Mouse (Mus musculus) liver, embryonic 16.5 days (tissue): ENCODE measurements around the gene Rai14. TPM values are rescaled to one million over a fixed set of nuclear protein-coding genes. Genes with fewer than 3 reads are reported as not detected.

Experiments used
- ATAC-seq: fragments of 200-750 bp; cut with Nextera tagmentation; 2 replicates; pipeline ENCODE4 v1.8.0; 2017; ENCODE audit warnings: low read depth, mild to moderate bottlenecking, moderate number of reproducible peaks, moderate library complexity
- H3K27ac ChIP-seq: fragments of 300-500 bp; sonication (generic); 2 replicates; pipeline ENCODE4 v1.5.1; 2014; ENCODE audit warnings: mild to moderate bottlenecking, low read length
- H3K27me3 ChIP-seq: fragments of 300-500 bp; sonication (generic); 2 replicates; pipeline ENCODE4 v1.6.1; 2014; ENCODE audit warnings: low read depth, low read length, mixed read lengths; ENCODE audit not compliant: control insufficient read depth, insufficient read depth
- H3K36me3 ChIP-seq: fragments of 300-500 bp; sonication (generic); 2 replicates; pipeline ENCODE4 v1.6.1; 2014; ENCODE audit warnings: mild to moderate bottlenecking; ENCODE audit not compliant: control insufficient read depth, insufficient read depth
- H3K4me1 ChIP-seq: fragments of 300-500 bp; sonication (generic); 2 replicates; pipeline ENCODE4 v1.6.1; 2014; ENCODE audit warnings: low read depth, low read length, mixed read lengths; ENCODE audit not compliant: control insufficient read depth
- H3K4me2 ChIP-seq: fragments of 300-500 bp; sonication (generic); 2 replicates; pipeline ENCODE4 v1.6.1; 2014; ENCODE audit warnings: low read depth, low read length, mixed read lengths
- H3K4me3 ChIP-seq: fragments of 300-500 bp; sonication (generic); 2 replicates; pipeline ENCODE4 v1.5.1; 2014; ENCODE audit warnings: low read depth, mild to moderate bottlenecking, low read length
- H3K9ac ChIP-seq: fragments of 300-500 bp; sonication (generic); 2 replicates; pipeline ENCODE4 v1.6.1; 2014; ENCODE audit warnings: low read depth, low read length
- H3K9me3 ChIP-seq: fragments of 300-500 bp; sonication (generic); replicated peaks from 2 replicates; pipeline ENCODE4 v1.6.1; 2016; ENCODE audit warnings: low read length; ENCODE audit not compliant: control insufficient read depth
- WGBS: fragments of 180-500 bp; shearing (Covaris S2); extraction: QIAGEN DNeasy Blood & Tissue Kit; methylation state at CpG from one replicate; pipeline ENCODE4 v1.1.7; 2014; ENCODE audit not compliant: insufficient replicate concordance; 5-methylcytosine and 5-hydroxymethylcytosine counted together
- polyA plus RNA-seq: library from polyadenylated mRNA; unstranded; fragments of >200 nt; fragmentation: Nextera tagmentation; extraction: Ambion mirVana; gene quantifications from 2 replicates; pipeline ENCODE4 v1.2.1, GENCODE M21; 2015

Gene Rai14
- polyA plus RNA-seq, 1 experiment from 2014 or later: 6.2 TPM

DNA sequence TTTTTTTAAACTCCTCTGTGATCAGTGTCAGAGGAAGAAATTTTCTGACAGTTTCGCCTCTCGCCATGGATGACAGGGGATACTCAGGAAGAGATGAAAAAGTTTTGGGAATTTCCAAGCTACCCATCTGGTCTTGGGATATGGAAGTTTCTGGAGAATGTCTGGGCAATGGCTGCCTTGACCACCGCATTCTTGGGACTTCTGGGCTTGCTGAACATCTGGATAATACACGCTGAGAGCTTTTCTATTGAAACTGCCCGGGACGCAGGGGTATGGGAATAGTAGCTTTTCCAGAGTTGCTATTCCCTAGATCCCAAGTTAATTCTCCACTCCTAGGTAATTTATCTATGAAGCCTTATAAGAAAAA lies 85.5 kb downstream of the Rai14 start:
- no peak overlapping the region for H3K4me3 ChIP-seq
- no peaks in the 10 kb centered on the region for H3K27me3 ChIP-seq
- H3K4me1 ChIP-seq: no peaks in the 10 kb centered on the region; the same call in none of the 2 replicates
- WGBS: 75% methylated on average over 6 of the region's 6 CpGs
- no peak overlapping the region for H3K27ac ChIP-seq
- no peaks in the 10 kb centered on the region for H3K36me3 ChIP-seq
- H3K9ac ChIP-seq: no peak overlapping the region
- H3K9me3 ChIP-seq: no peaks in the 10 kb centered on the region
- no peak overlapping the region for H3K4me2 ChIP-seq
- no peak for ATAC-seq

DNA sequence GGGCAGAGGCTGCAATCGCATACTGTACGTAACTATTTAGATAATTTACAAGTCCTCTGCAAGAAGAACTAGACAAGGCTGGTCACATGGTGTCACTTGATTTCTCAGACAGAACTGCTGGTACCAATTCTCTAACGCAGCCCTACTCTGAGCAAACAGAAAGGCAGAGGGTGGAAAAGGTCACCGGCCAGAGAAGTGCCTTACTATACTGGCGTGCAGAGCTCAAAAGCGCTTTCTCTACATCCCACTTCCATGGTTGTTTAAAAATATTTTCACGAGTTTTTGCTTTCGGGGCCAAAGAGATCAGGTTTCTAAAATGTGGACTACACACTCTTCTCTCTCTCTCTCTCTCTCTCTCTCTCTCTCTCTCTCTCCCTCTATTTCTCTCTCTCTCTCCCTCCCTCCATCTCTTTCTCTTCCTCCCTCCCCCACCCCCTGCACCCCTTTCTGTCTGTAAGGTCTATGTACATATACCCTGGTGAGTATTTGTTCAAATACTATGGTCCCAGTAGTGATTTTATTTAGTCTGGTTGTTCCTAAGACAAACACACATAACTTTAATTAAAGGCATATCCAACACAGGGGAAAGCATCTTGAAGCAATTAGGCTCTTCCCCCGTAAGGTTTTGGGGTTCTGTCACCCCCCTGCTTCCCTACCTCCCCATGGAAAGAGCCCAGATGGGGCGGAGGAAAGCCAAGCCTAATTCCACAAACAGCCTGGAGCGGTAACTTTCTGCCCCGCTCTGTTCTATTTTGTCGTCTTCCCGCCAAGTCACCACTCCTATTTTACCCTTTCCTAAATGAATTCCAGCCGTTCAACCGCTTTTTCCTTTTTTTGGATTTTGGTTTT lies 86.1 kb downstream of the Rai14 start:
- no peak overlapping the region for H3K9ac ChIP-seq
- no peak overlapping the region for H3K4me2 ChIP-seq
- peak; percentile 60 for ATAC-seq
- H3K4me3 ChIP-seq: no peak overlapping the region
- peak overlapping the region; percentile 39; the same call in 1 of the 2 replicates for H3K27ac ChIP-seq
- H3K27me3 ChIP-seq: no peaks in the 10 kb centered on the region
- H3K4me1 ChIP-seq: no peaks in the 10 kb centered on the region; the same call in none of the 2 replicates
- whole genome bisulfite sequencing: 65% methylated on average over 16 of the region's 16 CpGs
- no peaks in the 10 kb centered on the region for H3K9me3 ChIP-seq
- no peaks in the 10 kb centered on the region for H3K36me3 ChIP-seq

DNA sequence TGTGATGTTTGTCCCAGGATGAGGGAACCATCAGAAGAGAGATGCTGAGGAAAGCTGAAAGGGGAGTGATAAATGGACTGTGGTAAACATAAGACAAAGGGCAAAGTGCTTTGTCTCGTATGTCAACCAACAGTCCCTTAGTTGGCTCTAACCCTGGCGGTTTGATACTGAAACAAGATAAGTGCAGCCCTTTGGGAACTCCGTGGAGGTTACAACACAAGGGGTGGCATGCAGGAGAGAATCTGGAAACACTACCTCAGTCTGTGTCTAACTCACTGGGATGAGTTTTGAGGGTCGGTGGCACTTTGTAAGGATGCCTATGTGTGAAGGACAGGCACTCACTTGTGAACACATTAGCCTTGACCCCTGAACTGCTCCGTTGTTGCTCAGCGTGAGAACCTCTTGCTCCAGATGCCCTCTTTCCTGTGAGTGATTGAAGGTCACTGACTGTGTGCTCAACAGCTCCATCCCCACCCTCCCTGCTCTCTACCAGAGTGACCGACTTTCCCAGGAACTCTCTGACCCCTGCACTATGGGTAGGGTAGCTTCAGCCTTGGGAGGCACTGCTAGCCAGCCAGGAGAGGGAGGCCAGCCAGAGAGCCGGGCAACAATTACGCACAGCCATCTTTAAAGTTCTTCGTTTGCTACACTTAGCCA lies 90.7 kb downstream of the Rai14 start:
- Histone ChIP-seq H3K27ac (peak overlapping the region; percentile 51), H3K9ac (no peak overlapping the region), H3K4me1 (no peaks in the 10 kb centered on the region; the same call in none of the 2 replicates), H3K9me3 (no peaks in the 10 kb centered on the region), H3K36me3 (peaks cover under 1% of the 10 kb centered on the region), H3K4me3 (no peak overlapping the region), H3K27me3 (no peaks in the 10 kb centered on the region), H3K4me2 (no peak overlapping the region)
- ATAC-seq: peak; percentile 87
- WGBS: 49% methylated on average over 10 of the region's 10 CpGs

DNA sequence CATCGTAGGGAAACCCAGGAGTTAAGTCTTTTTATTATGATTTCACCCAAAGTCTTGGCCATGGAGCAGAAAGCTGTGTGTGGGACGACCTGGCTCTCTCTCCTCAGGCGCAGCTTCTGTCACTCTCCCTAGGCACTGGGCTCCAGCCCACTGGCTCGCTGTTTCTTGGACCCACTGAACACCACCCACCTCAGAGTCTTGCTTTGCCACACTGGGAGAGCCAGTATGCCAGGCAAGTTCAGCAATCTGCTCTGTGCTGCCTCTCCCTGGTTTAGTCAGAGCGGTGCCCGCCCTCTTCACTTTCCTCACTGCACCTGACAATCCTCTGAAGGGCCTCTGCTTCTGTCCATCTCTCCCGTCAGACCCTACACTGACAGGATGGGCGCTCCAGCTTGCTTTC lies 93.2 kb downstream of the Rai14 start:
- H3K9me3 ChIP-seq: no peaks in the 10 kb centered on the region
- peaks cover 5% of the 10 kb centered on the region for H3K36me3 ChIP-seq
- no peak overlapping the region for H3K4me3 ChIP-seq
- no peak overlapping the region for H3K4me2 ChIP-seq
- H3K27me3 ChIP-seq: no peaks in the 10 kb centered on the region
- 74% methylated on average over 8 of the region's 8 CpGs for WGBS
- H3K9ac ChIP-seq: no peak overlapping the region
- H3K4me1 ChIP-seq: no peaks in the 10 kb centered on the region
- no peak overlapping the region for H3K27ac ChIP-seq
- no peak for ATAC-seq

DNA sequence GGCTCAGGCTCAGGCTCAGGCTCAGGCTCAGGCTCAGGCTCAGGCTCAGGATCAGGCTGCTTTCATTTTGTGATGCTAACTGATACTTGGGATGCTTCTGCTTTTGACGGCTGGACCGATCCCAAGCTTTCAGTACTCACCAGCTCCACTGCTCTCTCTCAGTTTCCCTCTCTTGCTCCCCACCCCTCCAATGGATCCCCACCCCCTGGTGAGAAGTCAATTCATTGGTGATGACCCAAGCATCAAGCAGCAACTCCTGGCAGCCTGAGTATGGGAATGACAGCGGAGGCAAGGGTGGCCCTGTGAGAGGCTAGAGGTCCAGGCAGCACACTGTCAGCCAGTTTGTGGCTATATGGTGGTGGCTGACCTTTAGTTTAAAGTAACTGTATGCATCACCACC lies 94.7 kb downstream of the Rai14 start:
- Histone ChIP-seq H3K27ac (no peak overlapping the region), H3K27me3 (no peaks in the 10 kb centered on the region), H3K9ac (no peak overlapping the region), H3K9me3 (no peaks in the 10 kb centered on the region), H3K4me3 (no peak overlapping the region), H3K4me1 (no peaks in the 10 kb centered on the region), H3K4me2 (no peak overlapping the region), H3K36me3 (peaks cover 5% of the 10 kb centered on the region)
- ATAC-seq: no peak
- 70% methylated on average over 3 of the region's 3 CpGs for WGBS

DNA sequence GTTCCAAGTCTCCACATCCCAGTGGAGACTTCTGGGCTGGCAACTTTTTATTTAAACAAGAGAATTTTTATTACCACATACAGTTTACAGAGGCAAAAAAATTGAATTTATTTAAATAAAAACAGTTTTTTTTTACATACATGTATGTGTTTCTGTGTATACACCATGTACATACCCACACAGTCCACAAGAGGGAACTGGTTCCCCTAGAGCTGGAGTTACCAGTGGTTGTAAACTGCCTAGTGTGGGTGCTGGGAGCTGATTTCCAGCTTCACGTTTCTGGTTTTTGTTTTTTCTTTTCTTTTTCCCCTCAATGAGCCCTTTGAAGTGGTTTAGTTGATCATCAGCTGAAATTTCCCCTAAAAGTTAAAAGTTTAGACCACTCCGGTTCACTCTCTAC lies 96.1 kb downstream of the Rai14 start:
- ATAC-seq: no peak
- 67% methylated on average over 2 of the region's 2 CpGs for WGBS
- Histone ChIP-seq H3K9ac (no peak overlapping the region), H3K27ac (no peak overlapping the region), H3K27me3 (no peaks in the 10 kb centered on the region), H3K4me2 (no peak overlapping the region), H3K4me1 (no peaks in the 10 kb centered on the region), H3K4me3 (no peak overlapping the region), H3K9me3 (no peaks in the 10 kb centered on the region), H3K36me3 (peaks cover 5% of the 10 kb centered on the region)

DNA sequence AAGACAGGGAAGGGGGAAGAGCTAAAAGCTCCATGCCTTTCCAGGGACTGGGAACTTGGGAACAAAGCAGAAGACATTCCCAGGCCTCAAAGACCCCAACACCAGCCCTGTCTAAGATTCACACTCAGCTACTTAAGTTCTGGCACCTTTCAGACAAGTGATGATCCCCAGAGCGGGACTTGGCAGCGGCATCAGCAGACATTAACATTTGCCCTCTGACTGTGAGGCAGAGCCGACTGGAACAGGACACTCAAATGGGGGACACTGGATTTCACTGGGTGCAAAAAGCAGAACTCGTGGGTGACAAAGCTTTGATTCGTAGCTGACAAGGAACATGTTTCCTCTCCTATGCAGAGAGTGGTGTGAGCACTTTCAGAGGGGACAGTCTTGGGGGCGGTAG lies 98.4 kb downstream of the Rai14 start:
- 60% methylated on average over 6 of the region's 6 CpGs for WGBS
- ATAC-seq: no peak
- H3K27ac ChIP-seq: no peak overlapping the region

DNA sequence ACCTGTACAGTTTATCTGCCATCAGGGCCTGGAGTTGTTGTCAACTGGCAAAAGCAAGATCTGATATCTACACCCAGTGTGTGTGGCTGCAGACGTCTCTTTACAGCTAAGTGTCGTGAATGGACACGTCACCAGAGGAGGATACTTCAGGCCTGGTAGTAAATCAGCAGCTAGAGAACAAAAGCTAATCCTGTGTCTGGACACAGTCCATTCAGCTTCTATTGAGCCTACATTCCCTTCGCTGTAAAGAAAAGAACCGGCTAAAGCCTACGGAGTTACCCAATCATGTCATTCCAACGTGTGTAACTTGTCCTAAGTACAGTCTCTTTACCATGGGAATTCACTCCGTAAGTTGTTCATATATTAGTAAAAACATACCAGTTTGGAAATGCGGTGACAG lies 103.4 kb downstream of the Rai14 start:
- H3K9me3 ChIP-seq: no peaks in the 10 kb centered on the region
- no peak overlapping the region for H3K27ac ChIP-seq
- WGBS: 77% methylated on average over 9 of the region's 9 CpGs
- no peak overlapping the region for H3K9ac ChIP-seq
- no peak overlapping the region for H3K4me3 ChIP-seq
- no peaks in the 10 kb centered on the region for H3K27me3 ChIP-seq
- H3K4me1 ChIP-seq: no peaks in the 10 kb centered on the region
- H3K36me3 ChIP-seq: no peaks in the 10 kb centered on the region
- H3K4me2 ChIP-seq: no peak overlapping the region
- no peak for ATAC-seq

More for the DNA sequence above, 98.4 kb downstream of the Rai14 start:
- H3K9me3 ChIP-seq: no peaks in the 10 kb centered on the region
- H3K27me3 ChIP-seq: no peaks in the 10 kb centered on the region
- H3K4me1 ChIP-seq: no peaks in the 10 kb centered on the region
- H3K36me3 ChIP-seq: peaks cover 5% of the 10 kb centered on the region
- no peak overlapping the region for H3K9ac ChIP-seq
- no peak overlapping the region for H3K4me3 ChIP-seq
- no peak overlapping the region for H3K4me2 ChIP-seq

DNA sequence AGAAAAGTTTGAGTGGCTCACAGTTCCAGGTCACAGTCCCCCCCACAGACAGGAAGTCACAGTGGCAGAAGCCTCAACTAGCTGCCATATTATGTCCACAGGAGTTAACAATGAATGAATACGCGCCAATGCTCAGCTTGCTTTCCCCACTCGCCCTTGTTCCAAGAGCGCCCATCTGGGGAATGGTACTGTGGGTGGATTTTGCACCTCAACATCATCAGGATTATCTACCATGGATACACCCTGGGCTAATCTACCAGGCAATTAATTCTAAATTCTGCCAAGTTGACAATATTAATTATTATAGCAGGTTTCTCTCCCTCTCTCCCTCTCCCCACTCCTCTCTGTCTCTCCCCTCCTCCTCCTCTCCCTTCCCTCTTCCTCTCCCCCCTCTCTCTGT lies 105.3 kb downstream of the Rai14 start:
- H3K4me2 ChIP-seq: no peak overlapping the region
- 85% methylated on average over 4 of the region's 4 CpGs for WGBS
- no peak overlapping the region for H3K4me3 ChIP-seq
- no peaks in the 10 kb centered on the region for H3K4me1 ChIP-seq
- H3K27ac ChIP-seq: no peak overlapping the region
- no peak for ATAC-seq
- no peaks in the 10 kb centered on the region for H3K9me3 ChIP-seq
- no peak overlapping the region for H3K9ac ChIP-seq
- no peaks in the 10 kb centered on the region for H3K27me3 ChIP-seq
- peaks cover 2% of the 10 kb centered on the region; the same call in 1 of the 2 replicates for H3K36me3 ChIP-seq
